Mouse (Mus musculus): ENCODE data around the gene Yipf6.
"Not testable (repeated sequence)": the region's sequence is repeated elsewhere in the genome, so short reads cannot be mapped to it uniquely, and the experiment has no call there.

Gene Yipf6

GRCm38 (mm10) chrX:98936101-98936500 lies at the start of gene Yipf6:
TSS of gene Yipf6 (plus strand) at chrX:98936316.
- peak; percentile 9 for DNase-seq

GRCm38 (mm10) chrX:98890072-98890405 lies 46.1 kb upstream of the Yipf6 start:
- no peak for DNase-seq

- peak; percentile 82 for DNase-seq
Measured at GRCm38 (mm10) chrX:98890406-98891116, 45.6 kb upstream of the Yipf6 start, which contains the start of gene Ophn1. TSS of gene Ophn1 (minus strand) at chrX:98891025.

- DNase-seq = peak; percentile 37
Measured at GRCm38 (mm10) chrX:98898307-98898706, 37.8 kb upstream of the Yipf6 start.

- DNase-seq = no peak
Measured at GRCm38 (mm10) chrX:98904226-98904625, 31.9 kb upstream of the Yipf6 start.

- DNase-seq = no peak
Measured at GRCm38 (mm10) chrX:98908910-98909309, 27.2 kb upstream of the Yipf6 start.

GRCm38 (mm10) chrX:98919423-98919822 lies 16.7 kb upstream of the Yipf6 start:
- DNase-seq = peak; percentile 76

GRCm38 (mm10) chrX:98936707-98937554 lies 815 bp downstream of the Yipf6 start:
- DNase-seq = peak; percentile 96

- peak; percentile 96 for DNase-seq
Measured at GRCm38 (mm10) chrX:98937555-98938294, 1.6 kb downstream of the Yipf6 start.

- DNase-seq = peak; percentile 8
Measured at GRCm38 (mm10) chrX:98953941-98954340, 17.8 kb downstream of the Yipf6 start.

- DNase-seq = no peak
Measured at GRCm38 (mm10) chrX:98958287-98958686, 22.2 kb downstream of the Yipf6 start.

GRCm38 (mm10) chrX:98959050-98959449 lies 22.9 kb downstream of the Yipf6 start:
- no peak for DNase-seq

GRCm38 (mm10) chrX:98963742-98964141 lies 27.6 kb downstream of the Yipf6 start:
- DNase-seq = no peak

GRCm38 (mm10) chrX:98964513-98964912 lies 28.4 kb downstream of the Yipf6 start:
- peak; percentile 17 for DNase-seq

- not testable (repeated sequence) for DNase-seq
Measured at GRCm38 (mm10) chrX:98986611-98987010, 50.5 kb downstream of the Yipf6 start.

- peak; percentile 70 for DNase-seq
Measured at GRCm38 (mm10) chrX:98989574-98989973, 53.5 kb downstream of the Yipf6 start.
